8 mouse cellular contexts compared by ENCODE assay signal in the genomic region with DNA sequence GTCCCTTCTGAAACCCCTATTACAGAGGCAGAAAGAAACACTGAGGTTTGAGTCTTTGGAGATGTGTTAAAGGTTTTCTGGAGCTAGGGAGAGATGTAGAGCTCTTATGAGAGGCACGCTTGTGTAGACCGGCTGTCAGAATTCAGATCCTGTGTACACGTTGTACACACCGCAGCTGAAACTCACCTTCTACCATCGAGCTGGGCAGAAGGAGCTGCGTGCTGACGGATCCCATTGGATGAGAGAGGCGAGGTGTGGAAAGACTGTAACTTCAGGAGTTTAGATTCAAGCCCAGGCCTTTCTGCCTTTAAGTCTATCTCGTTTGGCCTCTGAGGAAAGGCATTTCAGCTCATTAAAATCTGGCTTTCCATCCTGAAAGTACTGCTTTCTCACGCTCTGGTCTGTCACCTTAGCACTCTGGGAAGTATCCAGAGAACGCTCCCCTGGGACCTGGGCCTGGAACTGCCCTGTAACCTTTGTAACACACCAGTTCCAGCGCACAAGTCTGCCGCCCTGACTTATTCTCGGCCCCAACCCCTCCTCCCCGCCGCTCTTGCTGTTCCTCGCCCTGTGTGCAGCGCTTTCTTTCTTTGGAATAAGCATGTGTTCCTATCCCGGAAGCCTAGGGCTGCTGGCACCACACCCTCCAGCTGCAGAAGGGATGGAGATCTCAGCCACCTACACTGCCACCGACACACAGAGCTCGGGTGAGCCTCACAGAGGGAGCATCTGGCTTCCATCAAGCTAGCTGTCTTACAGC. TPM values are rescaled to one million over a fixed set of nuclear protein-coding genes. Genes with fewer than 3 reads are reported as not detected.
DNase-seq lines count a peak whose midpoint lies in the region; ATAC-seq lines count a peak whose summit lies in the region.

No protein-coding gene starts in this region.

- H3K27ac ChIP-seq in neural tube, embryonic 15.5 days (replicated peaks), result no peak overlapping the region

- WGBS in neural tube, embryonic 15.5 days, result 85% methylated on average over 21 of the region's 21 CpGs

- H3K4me3 ChIP-seq in neural tube, embryonic 15.5 days (replicated peaks), result no peak overlapping the region

- ATAC-seq in neural tube, embryonic 15.5 days (ENCODE audit: low FRiP score), result no peak

- H3K36me3 ChIP-seq in neural tube, embryonic 15.5 days, result no peaks in the 10 kb centered on the region

- no peak overlapping the region for H3K4me2 ChIP-seq in neural tube, embryonic 15.5 days

- no peaks in the 10 kb centered on the region for H3K27me3 ChIP-seq in neural tube, embryonic 15.5 days (replicated peaks)

- DNase-seq in adrenal gland, adult (ENCODE audit: inconsistent age in 2 of 2, low spot score in 1 of 2), result peak; percentile 18 to 58
- DNase-seq in adrenal gland, postnatal 4 days (ENCODE audit: low spot score in 2 of 2), result no peak
- DNase-seq in ZHBTc4 (ENCODE audit: low read depth, low spot score), result peak; percentile 61
- peak; percentile 48 for DNase-seq in gastrocnemius, postnatal 25 days
- peak; percentile 43 to 49 for DNase-seq in left cerebral cortex, adult 18-20 months (ENCODE audit: low spot score in 2 of 2)
- no peak for DNase-seq in thymus, postnatal 4 days
- no peak for DNase-seq in thymus, postnatal 14 days

- no peak overlapping the region for H3K9ac ChIP-seq in neural tube, embryonic 15.5 days (replicated peaks)

- H3K4me1 ChIP-seq in neural tube, embryonic 15.5 days, result no peaks in the 10 kb centered on the region

- no peaks in the 10 kb centered on the region for H3K9me3 ChIP-seq in neural tube, embryonic 15.5 days (replicated peaks)

RNA-seq across cellular contexts. Expression of a gene that starts 44.4 kb away (rescaled TPM):
- total RNA-seq in adrenal gland, postnatal 4 days (2021), result 10 to 100 TPM; 14.9 to 15.2 TPM
- 1 to 10 TPM; 1.5 to 3.2 TPM for total RNA-seq in gastrocnemius, postnatal 25 days (2021)
- 1 to 10 TPM; 5.6 TPM for total RNA-seq in left cerebral cortex, adult 18-20 months (2021)
- 6.5 and 7.6 TPM in 2 replicates for polyA plus RNA-seq in neural tube, embryonic 15.5 days (2015; fragmentation: Nextera tagmentation; extraction: Ambion mirVana)

RNA-seq across cellular contexts. Expression of a gene that starts 44.6 kb away (rescaled TPM):
- 10 to 100 TPM; 30.5 to 31.6 TPM for total RNA-seq in adrenal gland, postnatal 4 days (2021)
- 1 to 10 TPM in 1 of 2 experiments, under 1 TPM in 1; 0.87 to 1.2 TPM for total RNA-seq in gastrocnemius, postnatal 25 days (2021)
- total RNA-seq in left cerebral cortex, adult 18-20 months (2021), result 1 to 10 TPM; 5.6 to 7.3 TPM
- 3.4 and 4.0 TPM in 2 replicates for polyA plus RNA-seq in neural tube, embryonic 15.5 days (2015; fragmentation: Nextera tagmentation; extraction: Ambion mirVana)

Comparison
In these comparisons a context has a peak if more than half of its experiments do, and no peak if none do; other contexts are left out.
1. DNase-seq: peak in adrenal gland, adult (2 of 2), ZHBTc4 (single experiment), gastrocnemius, postnatal 25 days (single experiment) and left cerebral cortex, adult 18-20 months (2 of 2); none in adrenal gland, postnatal 4 days (0 of 2), thymus, postnatal 4 days (single experiment) and thymus, postnatal 14 days (single experiment).